Mouse (Mus musculus): ENCODE measurements around the gene Spx.
A peak's percentile ranks its signal among the peaks of the same experiment; 100 is the strongest.

Spx gene

DNA sequence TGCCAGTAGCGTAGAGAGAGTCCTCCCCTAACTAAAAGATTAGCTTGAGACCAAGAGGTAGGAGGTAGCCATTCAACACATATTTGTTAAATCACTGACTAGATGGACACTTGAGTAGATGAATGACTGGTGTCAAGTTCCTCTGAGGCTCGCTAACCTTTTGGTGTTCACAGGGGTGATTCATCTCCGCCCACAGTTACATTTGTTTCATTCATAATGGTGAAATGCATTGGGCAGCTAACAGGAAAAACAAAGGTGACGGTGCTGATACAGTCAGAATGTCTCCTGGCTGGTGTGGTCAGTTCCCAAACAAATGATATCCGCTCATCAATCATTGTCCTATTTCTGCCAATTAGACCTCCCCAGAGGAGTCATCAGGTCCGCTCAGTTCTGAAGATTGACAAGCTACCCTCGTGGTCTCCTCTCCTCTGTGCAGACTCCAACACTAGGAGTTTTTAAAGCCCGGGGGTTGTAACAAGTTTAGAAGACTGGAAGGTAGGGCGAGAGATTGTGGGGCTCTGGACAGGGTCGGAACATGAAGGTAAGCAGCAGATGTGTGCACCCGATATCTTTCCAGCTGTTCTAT lies at the start of gene Spx:
Gene Spx, plus strand, starts transcription at position 536 of the 586 bp plus-strand sequence.
- no peak for DNase-seq

DNA sequence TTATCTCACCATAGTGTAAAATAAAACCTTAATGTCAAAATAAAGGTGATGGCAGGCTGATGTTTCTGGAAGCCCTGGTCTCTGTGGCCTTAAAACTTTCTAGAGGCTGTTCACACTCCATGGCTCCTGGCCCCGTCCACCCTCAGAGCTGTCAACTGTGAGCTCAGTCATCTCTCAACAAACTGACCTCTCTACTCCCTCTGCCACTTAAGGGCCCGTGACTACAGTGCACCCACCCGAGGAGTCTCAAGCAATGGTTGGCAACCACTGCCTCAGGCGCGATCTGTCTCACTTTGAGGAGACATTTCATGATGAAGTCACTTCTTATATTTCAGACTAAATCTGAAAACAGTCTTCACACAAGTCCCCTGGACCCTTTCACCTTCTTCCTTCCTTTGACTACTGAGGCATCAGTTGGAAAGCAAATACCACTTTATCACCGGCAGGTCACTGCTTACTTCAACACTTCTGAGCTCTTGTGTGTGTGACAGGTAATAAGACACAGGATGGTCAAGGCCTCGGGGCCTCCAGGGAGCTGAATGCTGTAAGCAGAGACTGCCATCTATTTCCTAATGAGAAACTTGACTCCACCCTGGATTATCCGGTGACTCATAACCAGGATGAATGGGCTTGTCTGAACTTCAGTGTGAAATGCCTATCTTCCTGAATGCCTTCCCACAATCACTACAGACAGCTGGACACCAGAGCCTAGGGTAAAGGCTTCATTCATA lies 47.3 kb upstream of the Spx start:
- DNase-seq = no peak

DNA sequence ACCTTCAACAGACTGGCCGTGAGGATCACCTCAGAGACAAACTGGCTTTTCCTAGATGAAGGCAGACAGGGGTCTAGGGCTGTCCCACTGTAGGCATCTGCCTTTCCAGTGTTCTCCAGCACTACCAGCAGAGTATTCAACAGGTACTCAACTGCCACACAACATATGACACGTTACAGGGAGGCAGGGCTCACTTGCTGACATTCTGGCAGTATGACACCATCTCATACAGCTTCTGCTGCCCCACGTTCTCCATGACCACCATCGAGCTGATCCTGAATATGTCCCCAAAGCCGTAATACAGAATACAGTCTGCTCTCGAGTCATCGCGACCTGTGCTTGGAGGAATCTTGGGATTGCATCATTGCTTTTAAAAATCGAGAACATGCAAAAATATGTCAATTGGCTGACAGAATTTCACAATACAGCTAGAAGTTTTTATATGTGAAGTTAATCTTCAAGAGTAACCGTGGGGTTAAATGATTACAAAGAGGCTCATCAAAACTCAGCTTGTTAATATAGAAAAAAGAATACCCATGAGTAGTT lies 46.7 kb upstream of the Spx start:
- no peak for DNase-seq

DNA sequence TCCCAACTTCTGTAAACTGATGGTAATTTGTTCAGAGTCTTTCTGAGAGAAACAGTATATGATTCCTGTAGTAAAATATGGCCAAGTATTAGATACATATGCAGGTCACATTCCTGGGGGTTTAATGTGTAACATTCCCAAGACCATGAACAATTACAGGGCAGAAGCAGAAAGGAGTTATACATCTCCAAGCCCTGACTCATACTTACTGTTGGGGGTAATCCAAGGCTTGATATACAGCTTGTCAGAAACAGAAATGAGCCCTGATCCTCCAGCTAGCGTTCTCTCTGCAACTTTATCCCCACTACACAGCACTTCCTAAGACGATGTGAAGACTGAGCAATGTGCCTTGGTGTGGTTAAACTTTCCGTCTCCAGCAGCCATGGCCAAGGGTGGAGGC lies 45.7 kb upstream of the Spx start:
- DNase-seq = no peak

DNA sequence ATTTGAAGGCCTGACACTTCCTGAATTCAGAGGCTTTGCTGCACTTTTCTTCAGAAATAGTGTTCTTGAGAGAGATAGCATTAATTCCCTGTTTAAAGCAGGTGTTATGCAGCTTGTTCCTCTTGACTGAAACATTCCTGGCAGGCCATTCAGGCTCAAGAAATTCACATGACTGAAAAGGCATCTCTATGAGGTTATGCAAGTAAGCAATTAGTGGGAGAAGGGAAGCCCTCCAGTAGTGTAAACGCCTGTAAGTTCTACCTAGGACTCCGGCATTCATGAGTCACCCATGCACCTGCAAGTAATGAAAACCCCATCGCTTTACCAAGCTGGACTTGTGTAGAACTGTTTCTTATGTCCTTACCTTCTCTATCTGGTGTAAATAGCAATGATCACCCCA lies 43.7 kb upstream of the Spx start:
- DNase-seq = no peak

DNA sequence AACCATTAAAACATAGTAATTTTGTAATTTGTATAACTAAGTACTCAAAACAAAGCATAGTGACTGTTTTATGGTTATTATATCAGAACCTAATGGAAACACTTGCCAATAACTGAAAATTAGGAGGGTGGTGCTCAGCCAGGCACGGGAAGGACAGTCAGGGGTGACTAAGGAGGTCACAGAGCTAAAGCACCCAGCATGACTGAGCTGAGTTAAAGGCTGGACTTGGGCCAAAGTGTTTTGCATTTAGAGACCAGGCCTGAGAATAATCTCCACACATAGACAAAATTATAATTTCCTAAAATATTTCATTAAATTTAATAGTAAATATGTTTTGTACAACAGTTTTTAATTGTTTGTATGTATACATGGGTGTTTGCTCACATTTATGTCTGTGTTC lies 36.2 kb upstream of the Spx start:
- DNase-seq = no peak

DNA sequence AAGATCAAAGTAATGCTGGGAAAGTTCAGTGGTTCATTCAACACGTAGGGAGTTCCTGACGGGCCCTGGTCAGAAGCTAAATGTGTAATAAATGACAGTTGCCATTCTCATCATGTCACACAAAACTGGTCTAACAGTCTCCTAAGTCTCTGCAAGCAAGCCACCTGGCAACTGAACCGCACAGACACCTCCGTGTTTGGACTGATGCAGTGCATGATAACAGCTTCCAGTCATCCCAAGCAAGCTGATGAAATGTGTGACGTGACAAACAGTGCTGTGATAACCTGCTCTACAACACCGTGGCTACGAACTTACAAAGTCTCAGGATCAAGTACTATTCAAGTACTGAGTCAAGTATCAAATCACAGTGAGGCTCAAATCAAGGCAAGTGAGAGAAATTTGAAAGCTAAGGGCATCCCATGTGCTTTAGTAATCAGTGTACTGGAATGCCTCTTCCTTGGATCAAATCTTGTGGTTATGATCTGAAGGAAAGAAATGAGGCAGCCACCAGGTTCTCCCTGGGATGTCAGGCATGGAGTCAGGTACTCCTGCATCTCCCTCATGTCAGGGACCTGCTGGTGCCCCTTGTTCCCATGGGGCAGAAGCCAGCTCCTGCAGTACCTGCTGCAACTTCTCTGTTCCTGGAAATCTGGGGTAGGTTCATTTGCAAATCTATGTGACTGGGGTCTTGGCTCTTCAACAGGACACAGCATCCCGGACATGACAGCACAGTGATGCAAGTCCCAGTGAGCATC lies 34.5 kb upstream of the Spx start:
- DNase-seq = no peak

DNA sequence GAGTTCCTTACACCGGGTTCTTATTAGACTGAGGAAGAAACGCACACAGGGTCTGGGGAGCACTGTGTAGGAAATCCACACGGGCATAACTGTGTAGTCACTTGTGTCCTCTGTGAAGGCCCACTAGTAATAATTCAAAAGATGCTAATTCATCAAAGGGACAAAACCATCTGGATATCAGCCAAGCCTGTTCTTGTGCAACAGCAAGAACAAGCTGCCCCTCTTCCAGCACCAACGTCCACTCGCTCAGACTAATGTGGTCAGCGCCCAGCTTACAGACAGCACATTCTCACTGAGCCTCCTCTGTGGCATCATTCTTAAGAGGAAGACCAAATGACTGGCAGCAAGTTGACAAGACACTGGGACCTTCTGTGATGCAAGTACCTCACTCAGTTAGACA lies 33.3 kb upstream of the Spx start:
- no peak for DNase-seq

DNA sequence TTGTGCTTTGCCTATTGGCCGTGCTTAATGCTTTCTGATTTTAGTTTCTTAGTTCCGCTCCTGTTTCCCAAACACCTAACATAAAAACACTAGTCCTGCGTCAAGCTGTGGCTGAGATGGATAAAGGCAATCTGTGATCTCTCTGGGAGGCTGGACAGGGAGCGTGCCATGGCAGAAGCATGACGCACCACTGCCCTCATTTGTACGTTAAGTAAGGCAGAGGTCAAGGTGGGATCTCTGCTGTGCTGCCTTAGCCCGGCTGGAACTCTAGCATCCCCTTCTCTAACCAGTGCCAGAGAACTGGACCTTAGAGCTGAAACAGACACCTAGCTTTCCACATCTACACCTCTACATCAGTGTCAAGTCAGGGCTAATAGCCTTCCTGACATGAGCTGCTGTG lies 31.6 kb upstream of the Spx start:
- DNase-seq = no peak

DNA sequence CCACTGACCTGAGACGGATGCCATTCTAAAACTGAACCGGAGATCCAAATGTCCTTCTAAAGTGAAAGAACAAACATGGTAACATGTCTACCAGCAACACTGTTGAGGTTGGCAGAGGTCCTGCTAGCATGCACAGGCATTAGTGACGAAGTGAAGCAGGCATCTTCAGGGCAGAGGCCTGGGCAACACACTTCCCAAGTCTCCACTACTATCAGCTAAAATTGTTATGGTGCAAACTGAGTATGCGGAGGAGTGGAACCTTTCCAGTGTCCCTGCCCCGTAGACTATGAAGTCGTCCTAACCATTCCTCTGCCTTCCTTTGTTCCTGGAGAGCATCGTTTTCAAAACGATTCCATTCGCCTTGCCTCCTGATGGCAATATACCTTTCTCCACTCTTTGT lies 28.7 kb upstream of the Spx start:
- no peak for DNase-seq

DNA sequence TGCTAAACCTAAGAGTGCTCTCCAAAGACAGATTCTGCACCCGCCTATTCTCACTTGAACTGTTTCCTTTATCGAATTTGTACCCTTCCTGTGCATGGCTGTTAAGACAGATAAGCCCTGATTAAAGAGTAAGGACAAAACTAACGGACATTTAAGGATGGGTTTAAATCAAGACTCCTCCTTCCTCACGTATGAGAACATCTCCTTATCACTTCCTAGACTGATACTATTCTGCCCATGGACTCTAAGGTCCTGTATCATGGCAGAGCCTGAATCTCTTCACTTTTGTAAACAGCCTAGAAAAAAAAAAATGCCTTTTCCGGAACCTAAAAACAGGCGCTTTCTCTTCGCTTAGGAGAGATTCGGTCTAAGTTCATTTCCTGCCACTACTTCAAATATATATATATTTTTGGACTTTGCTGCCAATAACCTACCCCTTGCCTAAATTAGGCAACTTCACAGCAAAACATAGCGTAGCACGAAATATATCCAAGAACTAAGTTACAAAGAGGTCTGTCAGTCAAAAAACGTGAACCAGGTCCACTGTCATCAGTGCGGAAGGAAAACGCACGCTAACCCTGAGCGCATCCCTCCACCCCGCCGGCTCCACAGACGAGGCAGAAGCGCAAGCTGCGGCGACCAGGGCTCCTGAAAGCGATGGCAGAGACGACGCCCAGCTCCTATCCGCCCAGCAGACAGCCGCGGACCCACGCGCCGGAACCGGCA lies 26.8 kb upstream of the Spx start:
- DNase-seq = no peak

DNA sequence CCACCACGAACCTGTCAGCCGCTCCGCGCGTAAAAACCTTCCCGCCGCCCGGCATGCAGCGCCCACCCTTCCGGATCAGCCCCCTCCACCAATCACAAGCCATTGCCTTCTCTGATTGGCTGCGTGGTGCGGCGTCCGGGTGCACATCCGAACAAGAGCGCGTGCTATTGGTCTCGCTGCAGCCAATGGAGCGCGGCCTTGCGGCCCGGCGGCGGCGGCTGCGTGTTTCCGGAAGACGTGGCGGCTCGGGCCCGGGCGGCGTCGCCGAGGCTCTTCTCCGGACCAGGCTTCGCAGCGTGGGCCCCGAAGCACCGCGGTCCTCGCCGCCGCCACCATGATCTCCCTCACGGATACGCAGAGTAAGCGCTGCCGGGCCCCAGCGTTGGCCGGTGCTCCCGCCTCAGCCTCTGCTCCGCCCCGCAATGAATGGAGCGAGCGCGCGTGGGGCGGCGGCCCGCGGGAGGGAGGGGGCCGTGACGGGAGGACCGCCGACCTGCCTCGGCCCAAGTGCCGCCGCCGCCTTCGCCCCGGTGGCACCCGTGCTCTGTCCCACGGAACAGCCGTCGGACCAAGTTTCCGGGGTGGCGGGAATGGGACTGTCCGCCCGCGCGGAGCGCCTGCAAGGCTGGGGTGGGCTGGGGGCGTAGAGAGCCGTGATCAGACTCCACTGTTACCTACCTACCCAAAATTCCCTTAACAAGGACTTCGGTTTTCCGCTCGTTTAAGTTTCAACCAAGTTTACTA lies 26.1 kb upstream of the Spx start, which contains the start of the genes Recql and Golt1b:
Gene Recql, minus strand, starts transcription at position 77 of the 744 bp plus-strand sequence.
Gene Golt1b, plus strand, starts transcription at position 211 of the 744 bp plus-strand sequence.
- peak; percentile 96 for DNase-seq

DNA sequence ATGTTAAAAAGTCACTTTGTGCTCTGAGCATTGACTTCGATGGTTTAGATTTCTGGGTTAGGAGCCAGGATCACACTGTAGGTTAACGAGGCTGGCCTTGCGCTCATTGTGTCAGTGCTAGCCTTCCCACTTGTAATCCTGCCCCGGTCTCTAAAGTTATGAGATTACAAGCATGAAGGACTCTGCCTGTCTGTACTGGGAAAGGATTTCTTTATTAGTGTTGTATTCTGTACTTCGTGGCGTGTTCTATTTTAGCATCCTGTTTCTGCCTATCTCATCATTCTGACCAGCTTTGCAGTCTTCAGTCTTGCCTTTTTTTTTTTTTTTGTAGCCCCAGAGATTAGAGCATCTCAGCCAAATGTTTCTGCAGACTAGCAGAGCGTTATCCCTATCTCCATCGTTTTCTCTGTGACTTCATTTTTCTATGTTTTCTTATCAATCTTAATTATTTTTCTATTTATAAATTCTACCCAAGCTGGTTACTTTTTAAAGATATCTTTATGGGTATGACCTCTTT lies 25.4 kb upstream of the Spx start:
- no peak for DNase-seq

DNA sequence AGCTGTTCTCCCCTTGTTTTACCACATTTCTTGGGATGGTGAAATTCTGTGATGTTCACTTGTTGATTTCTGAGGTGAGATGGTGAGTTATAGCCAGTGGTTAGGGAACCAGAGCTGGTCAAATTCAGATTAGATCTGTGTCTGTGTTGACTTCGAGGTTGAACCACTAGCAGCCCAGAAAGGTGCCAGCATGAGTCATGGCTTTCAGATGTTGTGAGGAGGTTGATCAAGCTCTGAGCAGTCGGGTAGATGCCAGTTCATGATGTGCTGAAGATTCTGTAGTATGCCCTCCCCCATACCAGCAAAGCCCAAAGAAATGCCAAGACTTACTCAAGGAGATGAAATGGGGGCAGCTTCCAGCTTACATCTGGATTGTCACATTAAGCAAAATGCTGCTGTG lies 24.1 kb upstream of the Spx start:
- no peak for DNase-seq

DNA sequence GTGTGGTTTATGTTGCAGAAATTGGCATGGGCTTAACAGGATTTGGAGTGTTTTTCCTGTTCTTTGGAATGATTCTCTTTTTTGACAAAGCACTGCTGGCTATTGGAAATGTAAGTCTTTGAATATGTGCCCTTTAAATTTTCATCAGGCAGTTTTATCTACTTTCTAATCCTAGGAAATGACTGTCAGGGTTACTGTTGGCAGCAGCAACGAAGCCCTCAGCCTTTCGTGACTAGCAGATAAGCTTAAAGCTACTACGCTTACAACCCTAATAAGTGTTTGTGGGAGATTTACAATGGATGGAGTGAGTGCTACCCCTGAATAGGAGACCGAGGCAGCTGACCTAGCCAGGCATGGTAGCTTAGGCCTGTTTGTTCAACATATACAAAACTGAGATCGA lies 20.9 kb upstream of the Spx start:
- DNase-seq = no peak

DNA sequence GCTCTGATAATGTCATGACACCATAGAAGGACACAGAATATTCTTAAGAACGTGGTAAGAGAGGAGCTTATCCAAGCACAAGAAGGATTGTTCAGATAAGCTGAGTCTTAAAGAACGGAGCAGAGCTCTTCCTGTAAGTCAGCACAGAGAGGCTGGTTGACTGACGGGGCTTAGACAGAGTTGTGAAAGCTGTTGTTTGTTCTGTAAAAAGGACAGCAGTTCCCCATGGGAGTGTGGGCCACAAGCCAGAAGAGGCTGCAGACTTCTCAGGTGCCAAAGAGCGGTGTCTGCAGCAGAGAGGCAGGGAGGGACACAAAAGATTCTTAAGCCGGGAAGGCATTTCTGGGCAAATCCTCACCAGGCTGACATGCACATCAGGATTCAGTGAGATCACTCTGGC lies 18.6 kb upstream of the Spx start:
- no peak for DNase-seq

DNA sequence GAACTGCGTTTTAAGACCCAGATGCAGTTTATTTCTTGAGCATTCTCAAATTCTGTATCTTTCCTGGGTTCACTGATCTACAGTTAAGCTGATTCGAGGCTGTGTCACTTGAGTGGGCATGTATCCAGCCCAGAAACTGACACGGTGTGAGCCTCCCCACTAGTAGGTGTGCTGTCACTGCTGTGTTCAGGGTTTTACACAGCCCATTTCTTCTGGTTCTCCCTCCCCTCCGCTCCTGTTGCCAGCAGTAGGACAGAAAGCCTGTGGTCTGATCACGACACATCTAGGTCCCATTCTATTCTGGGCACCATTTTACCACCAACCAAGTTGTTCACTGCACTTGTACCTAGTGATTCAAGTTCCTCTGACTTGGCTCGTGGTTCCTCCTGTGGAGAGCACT lies 17.5 kb upstream of the Spx start:
- DNase-seq = no peak

DNA sequence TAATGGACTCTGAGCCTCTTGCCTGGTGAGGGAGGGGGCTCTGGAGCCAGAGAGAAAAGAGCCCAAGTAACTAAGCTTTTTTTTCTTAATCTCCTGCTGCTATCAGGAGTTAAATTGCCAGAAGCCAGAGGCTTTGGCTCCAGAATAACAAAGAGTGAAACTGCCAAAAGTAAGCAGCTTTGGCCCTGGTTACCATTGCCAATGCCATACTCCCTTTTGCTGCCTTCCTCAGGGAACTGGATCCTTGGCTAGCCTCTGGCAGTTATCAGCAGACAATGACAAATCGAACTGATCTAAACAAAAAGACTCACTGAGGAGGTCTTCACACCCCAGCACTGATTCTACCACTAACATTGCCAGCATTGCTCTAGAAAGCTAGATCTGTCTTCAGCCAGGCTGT lies 2.1 kb upstream of the Spx start:
- DNase-seq = no peak

DNA sequence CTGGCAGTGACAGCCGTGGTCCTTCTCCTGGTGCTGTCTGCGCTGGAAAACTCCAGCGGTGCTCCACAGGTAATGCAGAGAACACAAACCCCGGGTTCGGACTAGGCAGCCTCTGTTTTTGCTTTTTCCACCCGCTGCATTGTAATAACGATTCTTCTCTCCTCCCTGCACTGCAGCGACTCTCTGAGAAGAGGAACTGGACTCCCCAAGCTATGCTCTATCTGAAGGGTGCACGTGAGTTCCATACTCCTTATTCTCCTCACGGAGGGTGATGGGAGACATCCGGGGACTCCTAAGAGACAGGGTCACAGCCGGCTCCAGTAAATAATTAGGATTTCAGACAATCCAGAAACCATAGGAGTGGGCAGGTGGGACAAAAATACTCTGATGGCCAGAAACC lies 604 bp downstream of the Spx start:
- no peak for DNase-seq

DNA sequence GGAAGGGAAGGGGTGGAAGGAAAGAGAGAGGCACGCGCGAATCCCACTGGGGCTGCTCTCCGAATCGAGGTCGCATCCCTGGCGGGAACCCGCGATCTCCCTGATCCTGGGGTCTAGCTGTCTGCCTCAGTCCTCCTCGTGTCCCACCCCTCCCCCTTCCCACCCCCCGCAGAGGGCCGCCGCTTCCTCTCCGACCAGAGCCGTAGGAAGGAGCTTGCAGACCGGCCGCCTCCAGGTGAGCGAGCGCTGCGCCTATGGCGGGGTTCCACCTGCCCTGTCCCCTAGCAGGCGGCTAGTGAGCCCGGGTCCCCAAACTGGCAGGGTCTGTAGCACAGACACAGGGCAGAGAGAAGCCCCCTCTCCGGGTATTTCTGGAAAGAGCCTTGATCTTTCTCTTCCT lies 1.4 kb downstream of the Spx start:
- no peak for DNase-seq

DNA sequence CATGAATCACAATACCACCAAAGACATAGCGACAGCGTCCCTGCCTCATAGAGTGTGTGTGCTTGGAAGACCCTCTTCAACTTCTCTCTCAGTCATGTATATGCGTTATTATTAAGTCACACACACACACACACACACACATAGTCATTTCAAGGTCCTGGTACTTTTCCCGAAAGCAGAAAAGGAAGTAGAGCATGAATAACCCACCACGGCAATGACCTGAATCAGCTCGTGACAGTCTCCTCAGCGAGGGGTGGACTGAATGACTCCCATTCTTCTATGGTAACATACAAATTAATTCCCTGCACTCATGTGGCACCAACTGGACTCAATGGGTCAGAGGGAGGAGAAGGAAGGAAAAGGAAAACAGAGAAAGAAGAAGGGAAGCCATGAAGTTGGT lies 11.7 kb downstream of the Spx start:
- no peak for DNase-seq

DNA sequence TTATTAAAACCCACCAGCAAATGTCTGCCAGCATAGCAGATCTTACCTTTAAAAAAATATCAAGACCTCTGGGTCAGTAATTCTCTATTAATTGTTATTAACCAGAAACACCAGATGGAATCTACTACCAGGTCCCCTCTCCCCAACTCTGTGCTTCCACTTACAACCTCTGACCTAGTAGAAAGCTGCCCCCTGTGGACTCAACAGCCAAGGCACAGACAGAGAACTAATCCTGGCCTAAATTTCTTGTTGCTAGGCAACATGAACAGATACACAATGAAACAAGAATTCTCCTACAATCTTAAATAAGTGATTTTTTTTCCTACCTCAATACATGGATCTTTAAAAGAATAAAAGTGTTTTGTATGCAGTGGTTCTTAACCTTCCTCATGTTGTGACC lies 15.8 kb downstream of the Spx start:
- no peak for DNase-seq

Data from thymus, adult 18-20 months (tissue).